Mouse (Mus musculus) stomach, postnatal 0 days (tissue): Measurements from ENCODE around the gene Ccl17.

Experiments used
- CTCF ChIP-seq: IDR thresholded peaks from 2 replicates; pipeline ENCODE4 v1.5.1; 2016; ENCODE audit warnings: antibody characterized with exemption, low read depth, mild to moderate bottlenecking, moderate library complexity
- EP300 ChIP-seq: optimal IDR thresholded peaks from 2 replicates; pipeline ENCODE3; 2016; ENCODE audit warnings: antibody characterized with exemption

DNA sequence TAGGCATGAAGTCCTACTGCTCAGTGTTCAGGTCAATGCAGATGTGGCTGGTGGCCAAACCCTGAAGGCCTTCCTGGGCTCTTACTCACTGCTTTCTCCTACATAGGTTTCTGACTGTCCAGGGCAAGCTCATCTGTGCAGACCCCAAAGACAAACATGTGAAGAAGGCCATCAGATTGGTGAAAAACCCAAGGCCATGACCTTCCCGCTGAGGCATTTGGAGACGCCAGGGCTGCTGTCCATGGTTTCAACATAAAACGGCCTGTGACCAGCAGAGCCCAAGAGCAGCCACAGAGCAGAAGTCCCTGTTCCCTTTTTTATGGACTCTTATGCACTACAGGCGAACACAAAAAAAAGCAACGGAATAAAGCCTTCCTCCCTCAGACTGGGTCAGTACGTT, 1.4 kb downstream of the Ccl17 start:
- TF ChIP-seq CTCF: no peak
- TF ChIP-seq EP300: no peak
